Mouse (Mus musculus): ENCODE results near the gene Vwa5a.

Vwa5a gene

DNA sequence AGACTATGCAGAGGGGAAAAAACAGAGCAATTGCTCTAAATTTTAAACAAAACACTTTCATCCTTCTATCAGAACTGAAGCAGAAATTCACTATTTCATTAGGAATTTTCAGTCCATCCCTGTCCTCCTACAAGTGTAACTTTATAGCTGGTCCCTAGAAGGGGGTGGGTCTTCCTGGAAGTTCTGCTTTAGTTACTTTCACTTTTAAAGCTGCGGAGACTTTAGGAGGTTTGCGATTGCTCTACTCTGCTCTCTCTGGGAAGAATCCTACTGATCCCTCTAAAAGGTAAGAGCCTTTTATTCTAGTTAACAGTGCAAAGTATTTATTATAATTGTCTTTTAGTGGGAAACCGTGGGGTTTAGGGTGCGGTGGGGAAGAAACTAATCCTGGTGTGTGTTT, at the start of gene Vwa5a:
Vwa5a (plus strand) TSS at position 167 of the 400 bp plus-strand sequence.
- no peak for DNase-seq

DNA sequence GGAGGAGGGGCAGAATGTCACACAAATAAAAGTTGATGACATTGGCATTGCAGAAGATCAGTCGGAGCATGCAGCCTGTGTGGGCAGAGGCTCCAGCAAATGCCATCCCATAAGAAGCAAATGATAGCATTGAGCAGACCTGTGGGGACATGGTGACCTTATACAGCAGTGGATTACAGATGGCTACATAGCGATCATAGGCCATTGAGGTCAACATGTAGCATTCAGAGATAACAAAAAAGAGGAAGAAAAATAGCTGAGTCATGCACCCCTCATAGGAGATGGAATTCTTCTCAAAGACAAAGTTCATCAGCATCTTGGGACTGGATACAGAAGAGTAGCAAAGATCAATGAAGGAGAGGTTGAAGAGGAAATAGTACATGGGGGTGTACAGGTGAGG, 45.2 kb upstream of the Vwa5a start:
- no peak for DNase-seq

DNA sequence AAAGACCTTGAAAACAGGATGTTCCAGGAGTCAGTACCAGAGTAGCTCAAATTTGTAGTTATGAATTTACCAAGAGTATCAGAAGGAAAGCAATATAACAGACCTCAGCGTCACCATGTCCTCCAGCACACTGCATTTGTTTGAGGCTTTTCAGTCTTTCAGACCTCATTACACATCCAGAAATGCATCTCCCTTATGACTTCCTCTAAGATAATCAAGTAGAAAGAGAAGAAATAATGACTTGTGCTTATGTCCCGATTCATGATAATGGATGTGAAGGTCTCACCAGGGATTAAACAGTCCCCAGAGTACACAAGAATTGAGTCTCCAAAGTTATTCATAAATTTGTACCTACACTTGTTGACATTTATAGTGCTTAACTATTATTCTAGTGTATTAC, 43.6 kb upstream of the Vwa5a start, which contains the start of gene Olfr918:
Olfr918 (minus strand) TSS at position 101 of the 400 bp plus-strand sequence.
- no peak for DNase-seq

- DNase-seq, result no peak
Observed at GRCm38 (mm10) chr9:38718927-38719441, 916 bp downstream of the Vwa5a start.

- no peak for DNase-seq
Observed at GRCm38 (mm10) chr9:38724044-38724443, 6.0 kb downstream of the Vwa5a start.

- DNase-seq, result no peak
Observed at GRCm38 (mm10) chr9:38728218-38728617, 10.2 kb downstream of the Vwa5a start.

- DNase-seq, result no peak
Observed at GRCm38 (mm10) chr9:38741408-38741807, 23.3 kb downstream of the Vwa5a start.

DNA sequence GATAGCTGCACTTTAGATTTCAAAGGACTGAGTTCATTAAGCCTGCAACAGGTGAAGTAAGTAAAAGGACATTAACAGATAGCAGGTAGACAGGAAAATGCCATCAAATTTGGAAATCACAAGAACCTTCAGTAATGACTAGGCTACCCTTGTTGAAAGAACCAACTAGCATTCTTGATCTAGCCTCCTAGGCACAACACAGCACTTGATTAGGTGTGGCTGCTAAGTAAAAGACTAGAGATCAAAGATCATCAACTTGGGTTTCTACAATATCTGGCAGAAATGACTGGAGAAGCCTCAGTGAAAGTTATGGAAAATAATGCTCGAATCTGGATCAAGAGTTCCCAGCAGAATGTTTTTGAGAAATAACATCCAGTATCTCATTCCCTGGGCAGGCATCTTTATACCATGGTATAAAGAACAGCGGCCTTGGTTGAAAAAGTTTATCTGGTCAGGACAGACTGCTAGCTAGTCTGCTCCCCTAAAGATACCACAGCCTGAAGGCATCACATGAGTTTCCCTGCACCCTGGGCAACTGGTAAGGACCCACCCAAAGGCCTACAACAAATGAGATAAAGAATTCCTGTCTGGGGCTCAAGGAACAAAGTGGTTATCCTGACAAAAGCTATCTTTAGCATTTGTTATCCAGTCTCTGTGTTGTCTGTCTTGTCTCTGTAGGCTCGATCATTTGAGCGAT, 26.7 kb downstream of the Vwa5a start:
- no peak for DNase-seq

GRCm38 (mm10) chr9:38751999-38752398, 33.9 kb downstream of the Vwa5a start, which contains the start of gene Olfr920:
TSS of gene Olfr920 (plus strand) at chr9:38752299.
- DNase-seq, result no peak

DNA sequence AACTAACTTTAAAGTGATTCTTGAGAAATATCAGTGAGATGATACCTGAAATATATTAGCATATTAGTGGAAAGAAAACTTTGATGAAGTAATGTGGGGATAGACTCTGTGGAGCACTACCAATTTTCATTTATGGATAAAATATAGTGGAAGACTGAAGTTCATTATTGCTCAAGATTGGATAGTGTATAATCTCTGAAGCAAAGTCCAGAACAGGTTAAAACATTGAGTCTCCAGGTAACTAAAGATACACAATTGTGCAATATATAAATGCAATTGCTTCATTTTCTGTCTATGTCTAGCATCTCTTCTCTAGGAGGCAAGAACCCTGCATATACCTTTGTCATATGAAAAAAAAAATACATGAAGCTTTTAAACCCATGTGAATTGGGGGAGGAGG, 54.7 kb downstream of the Vwa5a start, which contains the start of gene Olfr921:
Olfr921 (plus strand) TSS at position 301 of the 400 bp plus-strand sequence.
- DNase-seq, result no peak

GRCm38 (mm10) chr9:38792689-38793088, 74.6 kb downstream of the Vwa5a start:
- DNase-seq, result no peak
